Mouse (Mus musculus) olfactory bulb, adult 2 months (tissue): Measurements from ENCODE around the gene Slc25a40.

Experiments used
- CTCF ChIP-seq: fragments of 200-500 bp; IDR thresholded peaks from 2 replicates; pipeline ENCODE4 v1.5.1; 2012; ENCODE audit warnings: low read depth, mild to moderate bottlenecking, low read length, moderate library complexity; ENCODE audit not compliant: insufficient read depth
- POLR2A ChIP-seq: fragments of 200-500 bp; IDR thresholded peaks from 2 replicates; pipeline ENCODE4 v1.6.1; 2012; ENCODE audit warnings: mild to moderate bottlenecking, low read depth, low read length, moderate library complexity; ENCODE audit not compliant: insufficient read depth

GRCm38 (mm10) chr5:8437481-8438156 lies 15.0 kb downstream of the Slc25a40 start:
- TF ChIP-seq POLR2A (no peak), CTCF (no peak)
